Mouse (Mus musculus): ENCODE data around the gene Mien1. TPM values are rescaled to one million over a fixed set of nuclear protein-coding genes. Genes with fewer than 3 reads are reported as not detected.
A peak's percentile ranks its signal among the peaks of the same experiment; 100 is the strongest.

The Mien1 gene
- polyA plus RNA-seq, 1 experiment from 2014 or later: 290 TPM

DNA sequence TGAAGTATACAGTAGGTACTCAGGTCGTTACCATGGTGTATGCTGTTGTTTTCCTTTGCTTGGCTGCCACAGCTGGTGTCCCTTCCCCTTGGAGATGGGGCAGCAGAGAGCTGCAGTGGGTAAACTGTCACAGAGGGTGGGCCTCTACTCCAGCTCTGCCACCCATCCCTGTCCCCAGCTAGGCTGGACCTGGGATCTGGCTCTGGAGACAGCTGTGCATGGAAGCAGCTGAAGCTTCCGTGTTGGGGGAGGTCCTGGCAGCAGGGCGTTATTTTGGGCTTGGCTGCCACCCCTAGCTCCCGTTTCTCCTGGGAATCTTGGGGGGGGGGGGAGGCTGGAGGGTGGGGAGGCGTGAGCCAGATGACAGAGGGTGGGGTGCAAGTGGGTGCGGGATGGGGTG, 20.5 kb downstream of the Mien1 start:
- H3K4me2 ChIP-seq (ENCODE audit: low read length): no peak overlapping the region
- DNase-seq (ENCODE audit: low spot score) (no peak), ATAC-seq (no peak)
- no peak overlapping the region for H3K27ac ChIP-seq (ENCODE audit: low read depth, low read length)
- no peaks in the 10 kb centered on the region for H3K27me3 ChIP-seq (replicated peaks; ENCODE audit: control insufficient read depth, insufficient read depth, low read length)
- H3K9me3 ChIP-seq (replicated peaks; ENCODE audit: control insufficient read depth, low read length): no peaks in the 10 kb centered on the region
- no peaks in the 10 kb centered on the region for H3K4me1 ChIP-seq (ENCODE audit: control insufficient read depth, insufficient read depth, low read length)
- no peak overlapping the region for H3K9ac ChIP-seq (ENCODE audit: low read length)
- no peaks in the 10 kb centered on the region for H3K36me3 ChIP-seq (ENCODE audit: control insufficient read depth, insufficient read depth, low read length)
- 72% methylated on average over 5 of the region's 6 CpGs for WGBS
- H3K4me3 ChIP-seq (ENCODE audit: low read depth, low read length): no peak overlapping the region

DNA sequence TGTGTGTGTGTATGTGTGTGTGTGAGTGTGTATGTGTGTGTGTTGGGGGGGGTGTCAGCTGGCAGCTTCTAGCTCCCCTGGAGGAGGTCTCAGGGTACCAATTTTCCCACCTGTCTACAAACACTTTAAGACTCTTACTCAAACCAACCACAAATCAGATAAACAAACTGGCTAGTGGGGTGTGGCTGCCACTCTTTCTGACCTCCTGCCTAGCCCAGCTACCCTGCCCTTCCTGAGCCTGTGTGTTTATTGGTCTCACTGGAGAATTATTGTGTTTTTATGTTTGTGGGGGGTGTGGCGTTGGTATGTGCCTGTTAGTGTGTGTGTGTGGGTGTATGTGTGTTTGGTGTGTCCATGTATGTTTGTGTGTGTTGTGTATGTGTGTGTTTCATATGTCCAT, 21.7 kb downstream of the Mien1 start:
- H3K27ac ChIP-seq (ENCODE audit: low read depth, low read length): no peak overlapping the region
- ATAC-seq: no peak
- H3K36me3 ChIP-seq (ENCODE audit: control insufficient read depth, insufficient read depth, low read length): no peaks in the 10 kb centered on the region
- H3K9me3 ChIP-seq (replicated peaks; ENCODE audit: control insufficient read depth, low read length): no peaks in the 10 kb centered on the region
- peaks cover under 1% of the 10 kb centered on the region for H3K4me1 ChIP-seq (ENCODE audit: control insufficient read depth, insufficient read depth, low read length)
- H3K4me3 ChIP-seq (ENCODE audit: low read depth, low read length): no peak overlapping the region
- no peak overlapping the region for H3K9ac ChIP-seq (ENCODE audit: low read length)
- DNase-seq (ENCODE audit: low spot score): no peak
- 0 out of 2 replicates have a peak, but pooled peaks cover 9% of the 10 kb centered on the region for H3K27me3 ChIP-seq (replicated peaks; ENCODE audit: control insufficient read depth, insufficient read depth, low read length)
- no peak overlapping the region for H3K4me2 ChIP-seq (ENCODE audit: low read length)
- 95% methylated on average over 1 of the region's 1 CpGs for WGBS

DNA sequence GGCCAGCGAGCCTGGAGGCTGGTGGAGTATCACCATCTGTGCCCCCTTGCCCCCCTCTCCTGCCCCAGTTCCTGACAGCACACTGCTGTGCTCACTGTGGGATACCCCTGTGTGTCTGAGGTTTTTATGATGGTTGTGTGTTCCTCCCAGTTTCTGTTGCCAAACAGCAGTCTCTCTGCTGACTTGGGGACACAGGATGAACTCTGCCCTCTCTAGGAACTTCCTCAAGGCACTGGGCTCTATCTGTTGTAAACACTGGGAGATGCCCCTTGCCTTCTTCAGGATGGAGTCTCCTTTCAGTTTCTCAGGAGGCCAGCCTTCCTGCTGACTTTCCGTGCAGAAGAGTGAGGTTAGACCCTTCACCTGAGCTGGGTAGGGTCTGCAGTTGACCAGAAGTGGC, 24.6 kb downstream of the Mien1 start:
- DNase-seq (ENCODE audit: low spot score): no peak
- no peaks in the 10 kb centered on the region for H3K36me3 ChIP-seq (ENCODE audit: control insufficient read depth, insufficient read depth, low read length)
- H3K4me1 ChIP-seq (ENCODE audit: control insufficient read depth, insufficient read depth, low read length): peaks cover 7% of the 10 kb centered on the region
- ATAC-seq: no peak
- H3K27me3 ChIP-seq (replicated peaks; ENCODE audit: control insufficient read depth, insufficient read depth, low read length): peaks cover 14% of the 10 kb centered on the region; the same call in 1 of the 2 replicates
- H3K27ac ChIP-seq (ENCODE audit: low read depth, low read length): no peak overlapping the region
- 25% methylated on average over 2 of the region's 2 CpGs for WGBS
- H3K9me3 ChIP-seq (replicated peaks; ENCODE audit: control insufficient read depth, low read length): no peaks in the 10 kb centered on the region
- no peak overlapping the region for H3K9ac ChIP-seq (ENCODE audit: low read length)
- H3K4me3 ChIP-seq (ENCODE audit: low read depth, low read length): no peak overlapping the region
- peak overlapping the region; percentile 99; the same call in 1 of the 2 replicates for H3K4me2 ChIP-seq (ENCODE audit: low read length)

DNA sequence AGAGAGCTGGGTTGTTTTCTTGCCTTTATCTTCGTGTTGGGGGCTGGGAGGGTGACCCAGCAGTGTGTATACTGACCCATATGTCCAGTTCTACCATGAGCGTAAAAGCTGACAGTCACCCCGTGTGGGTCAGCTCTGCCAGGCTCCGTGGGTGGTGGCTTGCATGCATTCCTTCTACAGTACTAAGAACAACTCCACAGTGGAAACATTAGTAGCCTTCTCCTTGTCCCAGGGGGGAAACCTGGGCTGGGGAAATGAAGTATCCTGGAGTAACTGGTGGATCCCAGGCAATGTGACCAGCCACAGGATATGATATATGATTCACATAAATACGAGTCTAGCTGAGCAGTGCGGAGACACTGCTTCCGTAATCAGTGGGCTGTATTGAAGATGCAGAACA, 25.1 kb downstream of the Mien1 start:
- Histone ChIP-seq H3K9me3 (replicated peaks; ENCODE audit: control insufficient read depth, low read length) (no peaks in the 10 kb centered on the region), H3K27ac (ENCODE audit: low read depth, low read length) (no peak overlapping the region), H3K4me2 (ENCODE audit: low read length) (peak overlapping the region; percentile 99), H3K4me3 (ENCODE audit: low read depth, low read length) (peak overlapping the region; percentile 60), H3K9ac (ENCODE audit: low read length) (no peak overlapping the region; the same call in 1 of the 2 replicates), H3K4me1 (ENCODE audit: control insufficient read depth, insufficient read depth, low read length) (peaks cover 7% of the 10 kb centered on the region), H3K36me3 (ENCODE audit: control insufficient read depth, insufficient read depth, low read length) (no peaks in the 10 kb centered on the region), H3K27me3 (replicated peaks; ENCODE audit: control insufficient read depth, insufficient read depth, low read length) (peaks cover 14% of the 10 kb centered on the region; the same call in 1 of the 2 replicates)
- DNase-seq (ENCODE audit: low spot score) (no peak), ATAC-seq (no peak)
- WGBS: 33% methylated on average over 7 of the region's 7 CpGs

DNA sequence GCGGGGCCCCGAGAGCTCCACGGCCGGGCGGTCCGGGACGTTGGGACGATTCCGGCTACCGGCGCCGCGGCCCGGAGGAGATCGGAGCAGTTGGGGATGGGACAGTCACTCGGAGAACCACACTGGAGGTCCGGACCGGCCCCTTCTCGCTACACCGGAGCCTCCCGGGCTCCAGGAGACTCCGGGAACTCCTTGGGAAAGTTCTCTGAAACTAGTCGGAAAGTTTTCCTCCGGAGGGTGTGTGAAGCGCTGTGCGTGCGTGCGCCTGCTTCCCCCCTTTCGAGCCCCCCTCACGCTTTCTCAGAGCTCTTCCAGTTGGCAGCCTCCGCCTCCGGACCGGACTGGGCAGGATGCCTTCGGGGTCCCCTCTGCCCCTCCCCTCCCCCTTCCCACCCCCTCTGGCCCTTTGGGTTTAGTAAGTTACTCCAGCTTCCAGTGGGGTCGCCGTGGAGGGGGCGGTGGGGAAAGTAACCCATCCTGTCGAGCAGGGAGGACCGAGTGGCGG, 25.9 kb downstream of the Mien1 start:
- Histone ChIP-seq H3K4me1 (ENCODE audit: control insufficient read depth, insufficient read depth, low read length) (peaks cover 7% of the 10 kb centered on the region), H3K9ac (ENCODE audit: low read length) (peak overlapping the region; percentile 77), H3K27ac (ENCODE audit: low read depth, low read length) (peak overlapping the region; percentile 77), H3K9me3 (replicated peaks; ENCODE audit: control insufficient read depth, low read length) (no peaks in the 10 kb centered on the region), H3K4me2 (ENCODE audit: low read length) (peak overlapping the region; percentile 99), H3K4me3 (ENCODE audit: low read depth, low read length) (peak overlapping the region; percentile 60), H3K27me3 (replicated peaks; ENCODE audit: control insufficient read depth, insufficient read depth, low read length) (peaks cover 14% of the 10 kb centered on the region; the same call in 1 of the 2 replicates), H3K36me3 (ENCODE audit: control insufficient read depth, insufficient read depth, low read length) (no peaks in the 10 kb centered on the region)
- 0% methylated on average over 39 of the region's 40 CpGs for WGBS
- peak; percentile 56 for DNase-seq (ENCODE audit: low spot score)
- peak; percentile 35 for ATAC-seq

DNA sequence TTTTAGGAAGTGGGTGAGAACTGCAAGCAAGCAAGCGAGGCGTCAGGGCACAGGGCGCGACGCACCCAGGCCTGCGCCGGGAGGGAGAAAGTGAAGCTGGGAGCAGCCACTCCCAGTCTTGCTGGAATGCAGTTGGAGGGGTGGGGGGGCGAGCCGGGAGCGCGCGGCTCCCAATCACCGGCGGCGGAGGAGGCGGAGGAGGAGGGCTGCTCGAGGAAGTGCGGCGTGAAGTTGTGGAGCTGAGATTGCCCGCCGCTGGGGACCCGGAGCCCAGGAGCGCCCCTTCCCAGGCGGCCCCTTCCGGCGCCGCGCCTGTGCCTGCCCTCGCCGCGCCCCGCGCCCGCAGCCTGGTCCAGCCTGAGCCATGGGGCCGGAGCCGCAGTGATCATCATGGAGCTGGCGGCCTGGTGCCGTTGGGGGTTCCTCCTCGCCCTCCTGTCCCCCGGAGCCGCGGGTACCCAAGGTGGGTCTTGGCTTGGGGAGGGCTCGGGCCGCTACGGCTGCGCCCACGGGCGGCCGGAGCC, 26.5 kb downstream of the Mien1 start, which contains the start of gene Erbb2:
TSS of gene Erbb2 (plus strand) at position 198 of the 524 bp plus-strand sequence.
- WGBS: under 1% methylated on average over 44 of the region's 49 CpGs
- peak within 1 kb of the TSS; percentile 99 for H3K4me2 ChIP-seq (ENCODE audit: low read length)
- no peaks in the 10 kb centered on the region for H3K36me3 ChIP-seq (ENCODE audit: control insufficient read depth, insufficient read depth, low read length)
- peaks cover 7% of the 10 kb centered on the region for H3K4me1 ChIP-seq (ENCODE audit: control insufficient read depth, insufficient read depth, low read length)
- peak within 1 kb of the TSS; percentile 77 for H3K9ac ChIP-seq (ENCODE audit: low read length)
- H3K9me3 ChIP-seq (replicated peaks; ENCODE audit: control insufficient read depth, low read length): no peaks in the 10 kb centered on the region
- ATAC-seq: peak; percentile 84
- peak within 1 kb of the TSS; percentile 60 for H3K4me3 ChIP-seq (ENCODE audit: low read depth, low read length)
- peak; percentile 78 for DNase-seq (ENCODE audit: low spot score)
- H3K27ac ChIP-seq (ENCODE audit: low read depth, low read length): peak within 1 kb of the TSS; percentile 77
- peaks cover 14% of the 10 kb centered on the region; the same call in 1 of the 2 replicates for H3K27me3 ChIP-seq (replicated peaks; ENCODE audit: control insufficient read depth, insufficient read depth, low read length)

DNA sequence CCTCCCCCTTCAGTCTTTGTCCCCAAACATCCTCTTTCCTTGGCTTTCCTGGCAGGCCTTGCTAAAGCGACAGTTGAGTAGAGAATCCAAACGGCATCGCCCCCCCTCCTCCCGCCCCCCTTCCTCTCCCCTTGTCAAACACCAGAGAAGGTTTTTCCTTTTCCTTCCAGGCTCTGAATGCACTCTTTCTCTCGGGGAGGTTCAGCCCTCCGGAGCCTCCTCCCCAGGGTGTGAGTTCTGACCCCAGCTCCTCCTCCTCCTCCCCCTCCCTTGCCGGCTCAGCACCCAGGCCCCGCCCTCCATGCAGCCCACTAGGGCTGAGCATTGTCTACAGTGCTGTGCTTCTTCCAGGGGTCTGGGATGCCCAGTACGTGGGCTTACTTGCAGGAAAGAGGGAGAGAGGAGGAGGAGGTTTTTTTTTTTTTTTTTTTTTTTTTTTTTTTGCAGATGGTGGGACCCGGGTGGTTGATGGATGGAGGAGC, 29.4 kb downstream of the Mien1 start:
- H3K27ac ChIP-seq (ENCODE audit: low read depth, low read length): no peak overlapping the region
- 5% methylated on average over 10 of the region's 10 CpGs for WGBS

DNA sequence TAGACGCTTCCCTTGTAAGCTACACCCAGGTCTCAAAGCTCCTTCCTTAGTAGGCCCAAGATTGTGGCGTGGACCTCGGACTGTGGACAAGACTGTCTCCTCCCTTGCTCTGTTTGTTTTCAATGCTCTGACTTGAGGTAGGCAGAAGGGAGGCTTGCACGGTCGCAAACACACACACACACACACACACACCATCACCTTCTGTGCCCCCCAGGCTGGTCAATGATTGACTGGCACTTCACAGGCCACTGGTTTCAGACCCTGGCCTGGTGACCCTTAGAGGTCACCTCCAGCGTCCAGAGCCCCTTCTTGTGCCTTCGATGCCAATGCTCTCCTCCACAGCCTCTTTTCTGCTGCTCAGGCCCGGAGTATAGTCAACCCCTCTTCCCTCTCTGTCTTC, 29.9 kb downstream of the Mien1 start:
- 60% methylated on average over 8 of the region's 8 CpGs for WGBS
- DNase-seq (ENCODE audit: low spot score): no peak
- Histone ChIP-seq H3K4me1 (ENCODE audit: control insufficient read depth, insufficient read depth, low read length) (peaks cover 7% of the 10 kb centered on the region), H3K27me3 (replicated peaks; ENCODE audit: control insufficient read depth, insufficient read depth, low read length) (peaks cover 14% of the 10 kb centered on the region; the same call in 1 of the 2 replicates), H3K9ac (ENCODE audit: low read length) (no peak overlapping the region), H3K36me3 (ENCODE audit: control insufficient read depth, insufficient read depth, low read length) (no peaks in the 10 kb centered on the region), H3K4me2 (ENCODE audit: low read length) (peak overlapping the region; percentile 12; the same call in 1 of the 2 replicates), H3K9me3 (replicated peaks; ENCODE audit: control insufficient read depth, low read length) (no peaks in the 10 kb centered on the region), H3K27ac (ENCODE audit: low read depth, low read length) (no peak overlapping the region), H3K4me3 (ENCODE audit: low read depth, low read length) (no peak overlapping the region)
- ATAC-seq: no peak

More for the DNA sequence above, 29.4 kb downstream of the Mien1 start:
- ATAC-seq (no peak), DNase-seq (ENCODE audit: low spot score) (peak; percentile 53)
- H3K4me3 ChIP-seq (ENCODE audit: low read depth, low read length): no peak overlapping the region
- H3K36me3 ChIP-seq (ENCODE audit: control insufficient read depth, insufficient read depth, low read length): no peaks in the 10 kb centered on the region
- H3K9me3 ChIP-seq (replicated peaks; ENCODE audit: control insufficient read depth, low read length): no peaks in the 10 kb centered on the region
- H3K27me3 ChIP-seq (replicated peaks; ENCODE audit: control insufficient read depth, insufficient read depth, low read length): peaks cover 14% of the 10 kb centered on the region; the same call in 1 of the 2 replicates
- 0 out of 2 replicates have a peak overlapping the region, but pooled peaks have one; percentile 22 for H3K9ac ChIP-seq (ENCODE audit: low read length)
- peaks cover 7% of the 10 kb centered on the region for H3K4me1 ChIP-seq (ENCODE audit: control insufficient read depth, insufficient read depth, low read length)
- H3K4me2 ChIP-seq (ENCODE audit: low read length): peak overlapping the region; percentile 12; the same call in 1 of the 2 replicates

DNA sequence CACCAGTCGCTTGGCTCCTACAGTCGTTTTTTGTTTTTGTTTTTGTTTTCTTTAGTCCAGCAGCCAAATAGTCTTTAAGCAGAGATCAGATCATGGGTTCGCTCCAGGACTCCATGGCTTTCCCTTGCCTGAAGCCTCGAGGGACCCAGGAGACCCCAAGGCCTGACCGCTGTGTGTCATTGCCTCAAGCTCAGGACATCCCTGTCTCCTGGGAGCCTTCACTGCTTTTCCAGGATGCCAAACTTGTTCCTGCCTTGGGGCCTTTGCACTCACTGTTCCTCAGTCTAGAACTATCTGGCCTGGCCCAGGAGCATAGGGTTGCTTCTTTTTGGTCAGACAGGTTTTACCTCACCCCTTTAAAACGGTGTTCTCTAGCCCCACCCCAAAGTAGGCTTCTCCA, 32.2 kb downstream of the Mien1 start:
- Histone ChIP-seq H3K4me1 (ENCODE audit: control insufficient read depth, insufficient read depth, low read length) (0 out of 2 replicates have a peak, but pooled peaks cover 4% of the 10 kb centered on the region), H3K9ac (ENCODE audit: low read length) (no peak overlapping the region), H3K27me3 (replicated peaks; ENCODE audit: control insufficient read depth, insufficient read depth, low read length) (peaks cover 4% of the 10 kb centered on the region; the same call in 1 of the 2 replicates), H3K4me3 (ENCODE audit: low read depth, low read length) (no peak overlapping the region), H3K9me3 (replicated peaks; ENCODE audit: control insufficient read depth, low read length) (no peaks in the 10 kb centered on the region), H3K36me3 (ENCODE audit: control insufficient read depth, insufficient read depth, low read length) (no peaks in the 10 kb centered on the region), H3K4me2 (ENCODE audit: low read length) (no peak overlapping the region), H3K27ac (ENCODE audit: low read depth, low read length) (no peak overlapping the region)
- ATAC-seq (no peak), DNase-seq (ENCODE audit: low spot score) (no peak)
- WGBS: 74% methylated on average over 6 of the region's 6 CpGs

Data from forebrain, embryonic 14.5 days (tissue).